Mouse (Mus musculus): Measurements from ENCODE around the gene Rfx3. TPM values are rescaled to one million over a fixed set of nuclear protein-coding genes. Genes with fewer than 3 reads are reported as not detected.

The Rfx3 gene
- total and polyA plus RNA-seq, 2 experiments from 2014 or later, result 14.2 to 36.7 TPM

DNA sequence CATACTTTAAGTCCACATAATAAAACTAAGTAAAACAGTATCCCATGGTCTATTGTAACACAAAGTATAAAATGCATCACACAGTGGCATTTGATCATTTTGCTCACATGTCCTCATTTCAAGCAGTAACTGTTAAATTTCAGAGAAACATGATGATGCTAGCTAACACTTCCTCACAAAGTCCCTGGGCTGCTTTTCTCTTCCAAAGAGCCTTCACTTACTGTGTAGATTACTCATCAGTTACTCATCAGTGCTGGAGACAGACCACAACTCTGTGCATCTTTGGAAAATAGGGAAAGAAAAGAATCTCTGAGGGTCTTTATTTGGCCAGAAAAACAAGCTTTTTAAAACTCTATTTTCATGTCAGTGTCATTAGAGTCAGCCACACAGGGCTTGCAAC, 294.7 kb downstream of the Rfx3 start:
- no peak overlapping the region for H3K4me2 ChIP-seq (ENCODE audit: low read depth, low read length, poor library complexity, severe bottlenecking)
- ATAC-seq (ENCODE audit: low FRiP score), result no peak
- TF ChIP-seq CTCF (IDR thresholded peaks at IDR 0.05), result no peak

More for the DNA sequence above, 294.7 kb downstream of the Rfx3 start:
- Histone ChIP-seq H3K4me1 (ENCODE audit: insufficient read depth, low read length) (no peaks in the 10 kb centered on the region), H3K9me3 (ENCODE audit: low read length) (no peaks in the 10 kb centered on the region), H3K27ac (ENCODE audit: low read depth, low read length) (no peak overlapping the region), H3K9ac (replicated peaks; ENCODE audit: low read length, poor library complexity, severe bottlenecking) (no peak overlapping the region), H3K36me3 (ENCODE audit: insufficient read depth, low read length) (no peaks in the 10 kb centered on the region), H3K27me3 (ENCODE audit: insufficient read depth, low read length) (no peaks in the 10 kb centered on the region), H3K4me3 (ENCODE audit: low read depth, low read length) (no peak overlapping the region)
- DNase-seq (ENCODE audit: low spot score), result no peak

Data from midbrain, postnatal 0 days (tissue).